Mouse (Mus musculus) embryo, embryonic 9.5 days (tissue): ENCODE data around the gene Tmem267.
"Not testable (repeated sequence)": the region's sequence is repeated elsewhere in the genome, so short reads cannot be mapped to it uniquely, and the experiment has no call there.

Source experiments
- DNase-seq: peaks from one replicate; pipeline ENCODE4 v3.0.0-alpha.2; 2017; ENCODE audit errors: extremely low spot score

Tmem267 gene

DNA sequence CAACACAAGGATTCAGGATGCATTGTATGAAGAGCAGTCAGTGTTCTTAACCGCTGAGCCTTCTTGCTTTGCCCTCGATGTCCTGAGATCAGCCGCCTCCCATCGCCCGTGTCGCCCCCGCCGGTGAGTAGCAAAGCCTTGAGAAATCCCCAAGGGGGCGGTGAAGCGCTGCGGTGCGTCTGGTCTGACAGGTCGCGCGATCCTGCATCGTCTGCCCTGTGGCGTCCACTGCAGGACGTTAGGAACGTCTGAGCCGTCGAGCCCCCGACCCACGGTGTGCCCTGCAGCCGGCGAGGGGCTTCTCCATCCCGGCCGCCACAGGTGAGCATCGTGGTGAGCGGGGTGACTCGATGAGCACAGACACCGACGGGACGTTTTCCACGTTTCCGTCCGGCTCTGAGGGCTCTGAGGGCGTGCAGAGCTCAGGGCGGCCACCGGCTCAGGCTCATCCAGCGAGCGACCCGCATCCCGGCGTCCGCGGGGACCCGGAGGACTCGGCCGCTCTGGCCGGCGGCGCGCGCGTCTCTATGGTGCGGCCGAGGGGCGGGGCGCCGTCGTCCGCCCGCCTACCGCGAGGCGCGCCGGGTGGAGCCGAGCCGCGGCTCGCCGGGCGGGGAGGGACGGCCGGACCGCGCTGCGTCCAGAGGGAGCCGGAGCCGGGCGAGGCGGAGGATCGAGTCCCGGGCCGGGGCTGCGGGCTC lies at the start of gene Tmem267, which contains the start of gene 3110070M22Rik:
Tmem267 (plus strand) TSS at position 160 of the 701 bp plus-strand sequence.
3110070M22Rik (minus strand) TSS at position 504 of the 701 bp plus-strand sequence.
- DNase-seq: peak; percentile 72

- no peak for DNase-seq
Measured at GRCm38 (mm10) chr13:119442244-119442643, 45.6 kb upstream of the Tmem267 start.

- no peak for DNase-seq
Measured at GRCm38 (mm10) chr13:119453563-119453962, 34.3 kb upstream of the Tmem267 start.

DNA sequence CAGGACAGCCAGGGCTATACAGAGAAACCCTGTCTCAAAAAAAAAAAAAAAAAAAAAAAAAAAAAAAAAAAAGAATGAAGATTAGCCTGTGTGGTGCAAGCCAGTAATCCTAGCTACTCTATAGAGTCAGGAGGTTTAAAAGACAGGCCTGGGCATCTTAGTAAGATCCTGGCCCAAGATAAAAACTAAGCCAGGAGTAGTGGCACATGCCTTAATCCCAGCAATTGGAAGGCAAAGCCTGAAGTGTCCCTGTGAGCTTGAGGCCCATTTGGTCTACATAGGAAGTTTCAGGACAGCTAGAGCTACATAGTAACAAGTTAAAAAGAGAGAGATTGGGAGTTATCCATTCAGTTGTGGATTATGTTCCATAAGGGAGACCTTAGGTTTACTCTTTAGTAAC lies 32.8 kb upstream of the Tmem267 start:
- DNase-seq: no peak

- DNase-seq: no peak
Measured at GRCm38 (mm10) chr13:119456342-119456741, 31.5 kb upstream of the Tmem267 start.

DNA sequence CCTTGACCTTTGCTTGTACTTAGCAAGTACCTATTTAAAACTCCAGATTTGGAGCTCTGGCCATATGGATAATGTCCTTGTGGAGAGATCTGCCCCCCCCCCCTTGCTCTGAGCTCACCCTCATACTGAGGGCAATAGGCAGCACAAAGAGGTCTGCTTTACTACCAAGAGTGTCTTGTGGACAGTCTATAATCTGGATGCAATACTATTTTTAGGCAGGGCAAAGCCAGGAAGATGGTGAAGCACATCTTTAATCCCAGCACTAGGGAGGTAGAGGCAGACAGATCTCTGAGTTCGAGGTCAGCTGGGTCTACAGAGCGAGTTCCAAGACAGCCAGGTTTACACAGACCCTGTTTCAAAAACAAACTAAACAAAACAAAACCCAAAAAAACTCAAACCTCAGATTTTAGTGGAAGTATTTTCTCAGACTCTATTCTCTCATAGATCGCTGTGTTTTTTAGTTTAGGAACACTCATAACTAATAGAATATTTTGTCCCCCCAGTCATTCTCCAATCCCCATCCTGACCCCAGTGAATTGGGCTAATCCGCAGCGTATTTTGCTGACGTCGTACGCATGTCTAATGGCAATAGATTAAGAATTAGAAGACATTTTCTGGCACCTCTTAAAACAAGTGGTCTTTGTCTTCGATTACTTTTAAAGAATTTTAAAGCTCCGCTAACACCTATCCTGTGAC lies 25.8 kb upstream of the Tmem267 start:
- DNase-seq: no peak

DNA sequence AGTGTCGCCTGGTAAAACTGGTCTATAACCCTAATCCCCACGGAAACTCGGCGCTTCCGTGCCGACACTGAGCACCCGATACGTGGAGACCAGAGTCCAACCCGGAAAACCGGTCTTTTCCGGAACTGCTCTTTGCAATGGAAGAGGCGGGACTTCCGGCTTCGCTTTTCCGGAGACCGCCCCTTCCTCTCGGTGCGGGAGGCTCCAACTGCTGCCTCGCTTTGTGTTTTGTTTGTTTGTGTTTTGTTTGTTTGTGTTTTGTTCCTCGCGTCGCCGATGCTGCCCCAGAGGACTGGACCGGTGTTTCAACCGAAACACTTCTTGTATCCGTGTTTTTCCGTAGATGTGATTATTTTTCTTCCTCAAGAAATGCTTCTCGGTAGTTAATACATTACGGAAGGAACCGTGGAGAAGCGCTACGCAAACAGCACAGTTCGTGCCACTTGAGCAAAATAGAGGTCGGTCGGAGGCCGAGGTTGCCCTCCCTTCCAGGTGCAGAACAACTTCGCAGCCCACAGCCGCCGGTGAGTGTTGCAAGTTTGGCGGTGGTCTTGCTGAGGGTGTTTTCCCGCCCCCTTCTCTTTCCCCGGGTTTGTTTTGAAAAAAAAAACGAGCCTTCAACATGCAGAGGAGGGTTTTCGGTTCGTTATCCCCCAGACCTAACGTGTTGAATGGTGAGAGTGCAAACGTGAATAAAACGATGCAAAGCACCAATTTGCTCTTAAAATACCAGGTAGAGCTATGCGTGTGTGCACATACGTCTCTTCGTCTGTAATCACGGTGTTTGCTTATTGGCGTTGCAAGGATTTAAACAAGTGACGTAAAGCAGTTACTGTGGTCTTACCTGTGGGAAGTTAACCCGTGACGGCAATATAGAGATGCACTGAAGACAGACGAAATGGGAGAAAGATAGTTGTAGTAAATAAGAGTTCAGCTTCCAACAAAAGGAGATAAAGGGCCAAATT lies 25.0 kb upstream of the Tmem267 start, which contains the start of gene 4833420G17Rik:
4833420G17Rik (plus strand) TSS at position 173 of the 965 bp plus-strand sequence.
- peak; percentile 86 for DNase-seq

DNA sequence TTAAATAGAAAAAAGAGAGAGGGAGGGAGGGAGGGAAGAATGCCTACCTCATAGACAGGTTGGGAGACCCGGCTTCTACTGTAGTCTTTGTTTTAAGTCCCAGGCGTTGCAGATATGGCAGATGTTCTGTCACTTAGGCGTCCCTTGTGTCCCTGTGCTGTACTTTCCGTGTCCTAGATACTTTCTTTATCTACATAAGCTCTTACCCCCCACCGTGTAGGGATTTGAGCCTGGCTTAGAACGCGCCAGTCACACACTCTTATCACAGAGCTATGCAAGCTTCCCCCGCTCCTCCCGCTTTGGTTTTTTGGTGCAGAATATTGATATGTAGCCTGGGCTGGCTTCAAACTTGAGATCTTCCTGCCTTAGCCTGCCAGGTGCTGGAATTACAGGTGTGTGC lies 11.2 kb upstream of the Tmem267 start:
- DNase-seq: no peak

- DNase-seq: no peak
Measured at GRCm38 (mm10) chr13:119477789-119478188, 10.1 kb upstream of the Tmem267 start.

DNA sequence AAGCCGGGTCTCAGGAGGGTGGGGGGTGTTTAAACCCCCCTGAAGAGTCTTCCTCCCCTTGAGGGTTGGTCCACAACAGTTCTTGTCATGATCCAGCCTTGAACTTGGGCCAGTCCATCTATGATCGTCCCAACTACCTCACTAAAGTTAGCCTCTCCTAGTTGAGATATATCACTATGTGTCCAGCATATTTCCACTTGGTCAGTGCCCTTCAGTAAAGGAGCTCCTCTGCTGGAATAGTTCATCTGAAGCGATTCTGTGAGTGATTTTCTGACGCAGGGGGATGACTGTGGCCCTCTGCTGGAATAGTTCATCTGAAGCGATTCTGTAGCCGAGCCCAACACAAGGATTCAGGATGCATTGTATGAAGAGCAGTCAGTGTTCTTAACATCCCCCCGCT lies 485 bp upstream of the Tmem267 start:
- no peak for DNase-seq

- peak; percentile 20 for DNase-seq
Measured at GRCm38 (mm10) chr13:119492083-119492482, 4.2 kb downstream of the Tmem267 start.

- DNase-seq: not testable (repeated sequence)
Measured at GRCm38 (mm10) chr13:119494938-119495337, 7.1 kb downstream of the Tmem267 start.

- DNase-seq: peak; percentile 76
Measured at GRCm38 (mm10) chr13:119596321-119597211, 108.7 kb downstream of the Tmem267 start.

DNA sequence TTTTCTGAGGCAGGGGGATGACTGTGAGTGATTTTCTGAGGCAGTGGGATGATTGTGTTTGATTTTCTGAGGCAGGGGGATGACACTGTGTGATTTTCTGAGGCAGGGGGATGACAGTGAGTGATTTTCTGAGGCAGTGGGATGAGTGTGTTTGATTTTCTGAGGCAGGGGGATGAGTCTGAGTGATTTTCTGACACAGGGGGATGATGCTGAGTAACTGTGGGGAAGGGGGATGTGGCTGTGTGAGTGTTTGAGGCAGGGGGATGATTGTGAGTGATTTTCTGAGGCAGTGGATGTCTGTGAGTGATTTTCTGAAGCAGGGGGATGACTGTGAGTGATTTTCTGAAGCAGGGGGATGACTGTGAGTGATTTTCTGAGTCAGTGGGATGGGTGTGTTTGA lies 110.6 kb downstream of the Tmem267 start:
- peak; percentile 45 for DNase-seq

- not testable (repeated sequence) for DNase-seq
Measured at GRCm38 (mm10) chr13:119599066-119599465, 111.2 kb downstream of the Tmem267 start.

DNA sequence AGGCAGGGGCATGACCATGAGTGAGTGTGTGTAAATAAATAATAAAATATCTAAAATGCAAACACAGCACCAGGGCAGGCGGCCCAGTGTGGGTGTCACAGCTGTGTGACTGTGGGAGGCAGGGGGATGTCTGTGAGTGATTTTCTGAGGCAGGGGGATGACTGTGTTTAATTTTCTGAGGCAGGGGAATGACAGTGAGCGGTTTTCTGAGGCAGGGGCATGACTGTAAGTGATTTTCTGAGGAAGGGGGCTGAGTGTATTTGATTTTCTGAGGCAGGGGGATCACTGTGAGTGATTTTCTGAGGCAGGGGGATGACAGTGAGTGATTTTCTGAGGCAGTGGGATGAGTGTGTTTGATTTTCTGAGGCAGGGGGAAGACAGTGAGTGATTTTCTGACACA lies 111.7 kb downstream of the Tmem267 start:
- DNase-seq: not testable (repeated sequence)

DNA sequence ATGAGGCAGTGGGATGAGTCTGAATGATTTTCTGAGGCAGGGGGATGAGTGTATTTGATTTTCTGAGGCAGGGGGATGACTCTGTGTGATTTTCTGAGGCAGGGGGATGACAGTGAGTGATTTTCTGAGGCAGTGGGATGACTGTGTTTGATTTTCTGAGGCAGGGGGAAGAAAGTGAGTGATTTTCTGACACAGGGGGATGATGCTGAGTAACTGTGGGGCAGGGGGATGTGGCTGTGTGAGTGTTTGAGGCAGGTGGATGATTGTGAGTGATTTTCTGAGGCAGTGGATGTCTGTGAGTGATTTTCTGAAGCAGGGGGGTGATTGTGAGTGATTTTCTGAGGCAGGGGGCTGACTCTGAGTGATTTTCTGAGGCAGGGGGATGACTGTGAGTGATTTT lies 112.3 kb downstream of the Tmem267 start:
- DNase-seq: peak; percentile 83

- DNase-seq: peak; percentile 74
Measured at GRCm38 (mm10) chr13:119602688-119603331, 115.0 kb downstream of the Tmem267 start.

DNA sequence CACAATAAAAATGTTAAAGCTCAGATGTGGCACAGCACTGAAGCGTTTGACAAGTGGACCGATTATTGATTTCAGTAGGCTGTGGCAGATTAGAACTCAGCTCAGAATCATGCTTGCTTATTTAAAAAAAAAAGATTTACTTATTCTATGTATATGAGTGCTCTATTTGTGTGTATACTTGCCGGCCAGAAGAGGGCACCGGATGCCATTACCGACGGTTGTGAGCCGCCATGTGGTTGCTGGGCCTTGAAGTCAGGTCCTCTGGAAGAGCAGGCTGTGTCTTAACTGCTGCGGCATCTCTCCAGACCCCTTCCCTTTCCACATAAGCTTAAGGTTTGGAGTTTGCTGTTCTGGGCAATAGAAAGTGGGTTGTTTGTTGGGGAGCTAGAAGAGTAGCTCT lies 116.1 kb downstream of the Tmem267 start:
- not testable (repeated sequence) for DNase-seq

- not testable (repeated sequence) for DNase-seq
Measured at GRCm38 (mm10) chr13:119604322-119604721, 116.5 kb downstream of the Tmem267 start.
